Mouse (Mus musculus) adipose tissue, adult 10 weeks (tissue): ENCODE data around the gene Ddx1. TPM values are rescaled to one million over a fixed set of nuclear protein-coding genes. Genes with fewer than 3 reads are reported as not detected.

ENCODE experiments used
- polyA plus RNA-seq: library from polyadenylated mRNA; stranded (reverse); fragments of 350-450 nt; fragmentation: Illumina TruSeq; extraction: RNeasy Lipid Tissue Mini Kit (QIAGEN cat#74804); gene quantifications from one replicate; pipeline ENCODE4 v1.2.3, GENCODE M21; 2014; ENCODE audit warnings: low read depth, low replicate concordance

Gene Ddx1
- polyA plus RNA-seq, result 60.0 TPM

DNA sequence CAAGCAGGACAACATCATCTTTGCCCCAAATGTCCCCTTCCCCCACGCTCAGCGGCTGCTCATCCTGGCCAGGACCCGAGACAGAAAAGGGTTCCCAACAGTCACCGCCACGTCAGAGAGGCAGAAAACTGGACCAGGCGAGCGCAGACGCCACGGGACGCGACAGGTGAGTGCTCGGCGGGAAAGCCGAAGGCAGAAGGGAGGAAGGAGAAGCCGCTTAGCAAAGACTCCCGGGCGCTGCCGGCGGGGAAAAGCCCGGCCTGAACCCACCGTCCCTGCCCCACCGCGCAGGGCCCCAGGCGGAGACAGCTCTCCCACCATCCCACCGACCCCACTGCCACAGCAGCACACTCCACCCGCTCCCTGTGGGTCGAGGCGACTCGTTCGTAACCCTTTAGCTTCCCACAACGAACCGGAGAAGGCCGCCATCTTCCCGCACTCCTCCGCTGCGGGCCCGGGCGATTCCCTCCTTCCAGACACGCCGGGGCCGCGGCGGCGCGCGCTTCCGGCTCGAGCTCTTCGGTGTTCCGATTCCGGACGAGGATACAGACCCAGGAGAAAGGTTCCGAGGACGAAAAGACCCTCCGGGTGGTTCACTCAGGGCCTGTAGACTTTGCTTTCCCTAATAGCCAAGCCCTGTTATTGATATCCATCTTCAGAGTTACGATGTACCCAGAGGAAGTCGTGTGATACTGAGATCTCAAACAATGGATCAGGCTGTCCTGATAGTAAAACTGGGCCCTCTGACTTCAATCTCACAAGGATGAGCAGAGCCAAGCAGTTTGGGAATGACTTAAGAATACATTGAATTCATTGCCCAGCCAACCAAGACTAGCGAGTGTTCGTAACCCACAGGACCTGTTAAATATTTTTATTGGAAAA, at the start of gene Ddx1:
Ddx1 (minus strand) TSS at position 523 of the 882 bp plus-strand sequence.

DNA sequence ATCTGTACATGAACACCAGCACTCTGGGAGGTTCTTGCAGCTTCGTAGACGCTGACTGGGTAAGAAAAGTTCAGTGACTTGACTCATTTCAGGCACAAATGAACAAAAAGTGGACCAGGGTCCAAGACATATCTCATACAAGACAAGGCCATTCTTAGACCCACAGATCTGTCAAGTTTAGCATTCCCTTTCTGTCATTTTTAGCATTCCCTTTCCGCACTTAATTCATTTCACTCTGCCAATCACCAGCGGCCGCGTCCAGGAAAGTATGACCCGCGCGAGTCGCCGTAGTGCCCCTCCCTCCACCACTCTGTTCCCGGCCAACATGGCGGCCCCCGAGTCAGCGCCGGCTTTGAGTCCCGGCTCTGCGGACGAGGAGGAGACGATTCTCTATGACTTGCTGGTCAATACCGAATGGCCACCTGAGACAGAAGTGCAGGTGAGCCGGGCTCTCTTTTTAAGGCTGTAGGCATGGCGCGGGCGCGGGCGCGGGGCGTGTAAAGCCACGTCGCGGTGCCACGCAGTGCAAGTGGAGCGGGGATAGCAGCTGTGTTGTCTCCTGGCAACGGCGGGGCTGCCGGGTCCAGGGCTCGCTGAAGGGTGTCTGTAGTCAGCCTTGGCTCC, 19.9 kb upstream of the Ddx1 start, which contains the start of gene Nbas:
Nbas (plus strand) TSS at position 308 of the 624 bp plus-strand sequence.

Other genes starting within 250 kb of the Ddx1 start
- gene Nbas, start 19.9 kb upstream of the Ddx1 start, polyA plus RNA-seq, result 18.3 TPM